Mouse (Mus musculus): ENCODE results near the gene Dner.

DNA sequence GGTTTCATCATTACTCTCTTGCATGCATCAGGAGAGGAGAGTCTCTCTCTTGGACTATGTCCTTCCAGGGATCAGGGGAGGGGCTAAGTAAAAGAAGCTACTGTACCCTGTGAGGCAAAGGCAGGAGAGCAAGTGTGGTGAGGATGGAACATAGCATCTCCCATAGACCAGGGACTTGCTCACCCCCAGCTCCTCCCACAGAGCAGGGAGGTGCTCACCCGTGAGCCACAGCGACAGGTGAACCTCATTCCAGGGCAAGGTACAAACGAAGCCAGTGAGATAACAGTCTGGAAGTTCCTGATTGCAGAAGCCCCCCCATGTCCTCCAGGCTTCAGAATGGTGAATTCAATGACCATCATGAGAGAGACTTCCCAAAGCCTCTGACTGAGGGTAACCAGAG lies 334.6 kb downstream of the Dner start:
- no peak for TF ChIP-seq MAX (IDR thresholded peaks at IDR 0.05; ENCODE audit: low read length)
- TF ChIP-seq RCOR1 (IDR thresholded peaks at IDR 0.05; ENCODE audit: low read depth, low read length), result no peak

All from MEL (cell line).